Mouse (Mus musculus) MEL-GATA-1-ER (cell line): ENCODE results near the gene Prdm16.

ENCODE experiments used
- DNase-seq: peaks from one replicate; pipeline ENCODE4 v3.0.0-alpha.2; 2012; ENCODE audit warnings: low read depth; ENCODE audit errors: extremely low read depth

Prdm16 gene

DNA sequence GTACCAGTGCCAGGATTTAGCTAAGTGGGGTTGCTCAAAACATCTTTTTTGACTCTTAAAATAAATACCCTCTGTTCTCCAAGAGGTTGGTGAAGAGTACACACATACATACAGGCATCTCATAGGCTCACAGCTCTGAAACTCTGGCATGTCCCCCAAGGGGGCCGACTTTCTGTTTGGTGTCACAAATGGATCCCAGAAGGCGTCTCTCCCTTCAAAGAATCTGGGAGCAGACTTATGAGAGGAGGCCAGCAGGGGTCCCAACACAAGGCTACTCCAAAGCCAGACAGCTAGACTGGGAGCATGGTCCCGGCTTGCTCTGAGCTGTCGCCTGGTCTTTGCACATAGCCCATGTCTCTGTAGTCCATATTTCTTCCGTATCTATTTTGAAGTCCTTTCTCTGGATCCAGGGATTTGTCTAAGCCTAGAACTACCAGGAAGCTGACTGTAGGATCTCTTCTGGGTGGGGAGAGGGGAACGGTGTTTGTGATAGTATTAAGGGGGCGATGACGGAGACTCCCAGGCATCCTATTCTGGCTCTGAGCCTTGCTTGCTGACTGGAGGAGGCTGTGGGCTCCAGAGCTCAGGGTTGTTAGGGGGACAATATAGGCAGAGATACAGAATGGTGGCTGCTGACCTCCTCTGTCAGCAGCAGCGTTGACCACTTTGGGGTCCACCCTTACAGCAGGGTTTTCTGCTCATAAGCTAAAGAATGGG lies 156.0 kb downstream of the Prdm16 start:
- no peak for DNase-seq

DNA sequence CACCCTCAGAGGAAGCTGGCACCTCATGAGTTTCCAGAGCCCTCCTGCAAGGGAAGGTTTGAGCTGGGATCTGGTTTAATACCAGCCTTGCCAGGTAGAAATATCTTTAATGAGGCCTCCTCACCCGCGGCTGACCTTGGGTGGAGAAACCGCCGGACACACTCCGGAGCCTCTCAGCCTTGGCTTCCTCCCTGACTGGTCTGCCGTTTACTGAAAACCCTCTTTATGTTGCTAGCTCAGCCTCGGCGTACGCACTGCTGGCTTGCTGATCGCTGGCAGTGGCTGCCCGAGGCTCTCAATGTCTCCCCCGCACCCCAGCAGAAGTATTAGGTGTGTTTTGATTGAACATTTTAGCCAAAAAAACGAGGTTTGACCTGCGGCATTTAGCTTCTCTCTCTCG lies 156.5 kb downstream of the Prdm16 start:
- no peak for DNase-seq

DNA sequence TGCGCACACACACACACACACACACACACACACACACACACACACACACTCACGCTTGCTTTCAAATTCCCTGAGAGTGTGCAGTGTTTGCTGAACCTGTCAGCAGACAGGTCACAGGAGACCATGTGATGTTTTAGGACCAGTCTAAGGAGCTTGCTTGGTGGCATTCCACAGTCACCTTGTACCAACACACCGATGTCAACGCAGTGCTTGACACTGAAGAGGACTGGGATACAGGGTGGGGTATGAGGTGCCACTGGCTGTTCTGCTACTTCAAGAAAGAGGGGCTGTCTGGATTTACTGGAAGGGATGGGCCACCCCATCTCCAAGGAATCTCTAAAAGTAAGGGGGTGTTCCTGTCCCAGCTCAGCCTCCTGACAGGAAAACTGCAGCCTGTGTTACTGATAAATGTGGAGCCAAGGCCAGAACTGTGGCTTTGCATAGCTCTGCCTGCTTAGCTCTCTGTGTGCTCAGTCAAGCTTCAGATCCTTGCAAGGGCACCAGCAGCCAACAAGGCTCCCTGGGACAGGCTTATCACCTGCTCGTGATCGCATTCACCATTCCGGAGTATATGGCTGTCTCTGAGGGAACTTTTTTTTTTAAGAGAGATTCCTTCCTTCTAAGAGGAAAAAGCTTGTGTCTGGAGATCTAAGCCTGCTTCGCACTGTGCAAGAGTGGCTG lies 157.6 kb downstream of the Prdm16 start:
- no peak for DNase-seq

GRCm38 (mm10) chr4:154473571-154474307 lies 162.9 kb downstream of the Prdm16 start:
- no peak for DNase-seq

DNA sequence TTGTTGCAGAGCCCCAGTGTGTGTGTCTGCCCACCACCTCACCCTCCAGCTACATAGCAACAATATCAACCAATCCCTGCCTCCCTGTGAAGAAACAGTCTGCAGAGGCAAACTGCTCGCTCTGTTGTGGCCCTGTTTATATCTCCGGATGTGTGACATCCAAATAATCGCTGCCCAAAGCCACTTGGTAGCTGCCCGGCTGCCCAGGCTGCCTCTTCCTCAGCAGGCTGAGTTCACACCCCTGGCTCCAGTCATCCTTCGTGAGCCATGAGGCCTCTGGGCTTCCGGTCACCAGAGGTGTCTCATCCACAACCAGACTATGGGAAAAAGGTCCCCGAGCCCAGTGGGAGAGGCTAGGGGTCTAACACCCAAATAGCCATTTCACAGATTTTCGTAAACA lies 164.1 kb downstream of the Prdm16 start:
- DNase-seq, result no peak

DNA sequence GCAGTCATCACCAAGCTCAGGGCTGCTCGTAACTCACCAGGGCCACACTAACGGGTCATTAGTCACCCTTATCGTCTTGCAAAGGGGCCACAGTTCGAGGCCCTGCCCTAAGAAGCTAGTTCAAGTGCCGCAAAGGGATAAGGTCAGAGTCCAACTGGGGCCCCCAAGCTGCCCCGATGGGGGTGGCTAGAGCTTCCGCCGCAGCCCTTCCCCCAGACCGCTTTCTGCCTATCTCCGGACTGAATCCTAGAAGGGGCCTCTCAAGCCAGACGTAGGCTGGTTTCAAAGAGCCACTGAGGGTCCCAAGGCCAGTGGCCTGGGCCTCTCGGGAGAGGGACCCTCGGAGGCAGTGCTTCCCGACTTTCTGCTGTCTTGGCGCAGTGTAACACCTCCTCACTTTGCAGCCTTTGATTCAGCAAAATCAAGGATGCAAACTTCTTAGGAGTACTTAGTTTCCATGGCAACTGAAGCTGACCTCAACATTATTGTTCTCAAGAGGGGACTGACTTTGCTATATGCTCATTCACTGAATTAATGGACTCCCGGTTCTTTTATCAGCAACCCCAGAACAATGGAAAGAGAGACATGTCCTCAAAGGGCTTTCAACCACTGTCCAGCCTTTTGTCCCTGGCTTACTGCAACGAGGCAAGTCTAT lies 165.1 kb downstream of the Prdm16 start:
- no peak for DNase-seq

GRCm38 (mm10) chr4:154466305-154466704 lies 170.4 kb downstream of the Prdm16 start:
- DNase-seq, result no peak

DNA sequence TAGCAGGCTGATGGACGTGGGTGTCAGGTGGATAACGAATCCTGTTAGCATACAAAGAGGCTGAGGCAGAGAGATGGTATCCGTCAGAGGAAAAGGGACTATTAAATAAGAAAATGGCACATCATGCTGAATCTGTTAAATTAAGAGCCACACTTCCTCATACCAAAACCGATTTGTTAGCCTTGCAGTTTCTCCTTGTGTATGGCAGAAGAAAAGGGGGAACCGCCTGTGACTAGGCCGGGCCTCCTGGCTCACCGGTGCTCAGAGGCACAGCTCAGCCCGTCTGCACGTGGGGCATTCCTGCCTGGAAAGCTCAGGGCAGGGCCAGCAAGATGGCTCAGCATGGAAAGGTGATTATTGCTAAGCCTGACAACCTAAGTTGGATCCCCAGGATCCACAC lies 171.6 kb downstream of the Prdm16 start:
- no peak for DNase-seq

GRCm38 (mm10) chr4:154460021-154460420 lies 176.7 kb downstream of the Prdm16 start:
- no peak for DNase-seq

DNA sequence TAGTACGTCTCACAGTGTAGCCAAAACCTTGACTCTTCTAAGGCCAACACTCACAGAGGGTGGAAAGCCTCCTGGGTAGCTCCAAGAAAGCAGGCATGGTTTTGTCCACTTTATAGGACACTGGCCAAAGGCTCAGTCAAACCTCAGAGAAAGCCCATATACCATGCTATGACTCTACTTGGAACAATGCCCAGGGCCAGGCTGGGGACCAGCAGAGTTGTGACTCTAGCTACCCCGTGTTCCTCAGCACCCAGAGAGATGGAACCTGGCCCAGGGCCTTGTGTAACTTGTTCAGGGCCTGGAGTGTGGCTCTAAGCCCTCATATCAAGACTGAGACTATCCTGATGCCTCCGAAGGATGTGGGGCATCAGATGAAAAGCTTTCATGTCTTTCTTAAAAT lies 178.9 kb downstream of the Prdm16 start:
- DNase-seq, result no peak

- DNase-seq, result no peak
Observed at GRCm38 (mm10) chr4:154456265-154456822, 180.3 kb downstream of the Prdm16 start.

DNA sequence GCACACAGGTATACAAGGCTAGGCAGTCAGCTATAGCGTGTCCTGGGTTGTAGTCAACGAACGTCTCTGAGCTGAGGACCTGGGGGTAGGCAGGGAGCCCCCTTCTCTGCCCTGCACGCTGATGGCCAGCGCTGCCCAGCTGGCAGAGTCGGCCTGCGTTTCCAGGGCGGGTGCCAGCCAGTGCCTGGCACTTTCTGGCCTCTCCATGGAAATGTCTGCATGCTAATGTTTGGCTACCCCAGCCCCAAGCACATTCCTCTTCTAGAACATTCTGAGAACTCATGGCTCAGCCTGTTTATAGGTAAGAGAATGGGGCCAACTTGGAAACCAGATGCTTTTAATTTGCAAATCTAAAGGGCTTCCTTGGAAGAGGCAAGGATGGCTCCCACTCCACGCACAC lies 186.2 kb downstream of the Prdm16 start:
- DNase-seq, result no peak

GRCm38 (mm10) chr4:154450036-154450435 lies 186.6 kb downstream of the Prdm16 start:
- DNase-seq, result no peak

- no peak for DNase-seq
Observed at GRCm38 (mm10) chr4:154449343-154449742, 187.3 kb downstream of the Prdm16 start.

GRCm38 (mm10) chr4:154445721-154446120 lies 191.0 kb downstream of the Prdm16 start:
- DNase-seq, result no peak

- DNase-seq, result no peak
Observed at GRCm38 (mm10) chr4:154442645-154443304, 193.9 kb downstream of the Prdm16 start.

GRCm38 (mm10) chr4:154439455-154440052 lies 197.1 kb downstream of the Prdm16 start:
- DNase-seq, result no peak

DNA sequence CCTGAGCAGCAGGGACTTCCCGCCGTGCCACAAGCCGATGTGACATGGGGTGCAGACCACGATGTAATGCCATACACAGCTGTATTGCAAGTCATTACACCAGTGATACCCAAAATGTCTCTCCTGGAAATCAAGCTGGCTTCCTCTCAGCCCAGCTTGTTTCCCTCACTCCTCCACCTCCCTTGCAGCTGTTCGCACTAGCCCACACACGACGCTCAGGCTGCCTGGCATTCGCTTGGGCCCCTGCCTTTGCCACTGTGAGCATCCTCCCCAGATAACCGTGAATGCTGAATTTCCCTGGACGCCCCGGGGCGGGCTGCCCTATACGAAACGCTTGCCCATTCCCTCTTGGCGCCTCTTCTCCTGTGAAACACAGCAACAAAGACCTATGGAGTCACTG lies 198.1 kb downstream of the Prdm16 start:
- no peak for DNase-seq

- DNase-seq, result no peak
Observed at GRCm38 (mm10) chr4:154429770-154430169, 206.9 kb downstream of the Prdm16 start.

- DNase-seq, result no peak
Observed at GRCm38 (mm10) chr4:154426901-154427300, 209.8 kb downstream of the Prdm16 start.

DNA sequence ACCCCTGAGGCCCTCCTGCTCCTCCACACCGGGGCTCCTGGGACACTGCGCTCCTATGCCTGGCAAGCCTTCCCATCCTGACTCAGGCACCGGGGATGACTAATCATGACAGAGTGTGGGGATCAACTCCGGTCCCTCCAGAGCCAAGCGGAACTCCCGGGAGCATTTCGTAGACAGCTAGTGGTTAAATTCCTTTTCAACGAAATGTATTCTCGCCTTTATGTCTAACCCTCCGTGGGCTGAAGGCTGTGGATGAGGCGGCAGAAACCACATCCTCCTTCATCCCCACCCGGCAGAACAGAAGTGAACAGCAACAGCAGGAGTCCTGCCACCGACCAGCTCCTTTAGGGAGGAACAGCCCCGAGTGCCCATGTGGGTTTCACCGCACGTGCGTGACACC lies 211.4 kb downstream of the Prdm16 start:
- no peak for DNase-seq
